ENCODE assay signal across 23 mouse cellular contexts in the genomic region with DNA sequence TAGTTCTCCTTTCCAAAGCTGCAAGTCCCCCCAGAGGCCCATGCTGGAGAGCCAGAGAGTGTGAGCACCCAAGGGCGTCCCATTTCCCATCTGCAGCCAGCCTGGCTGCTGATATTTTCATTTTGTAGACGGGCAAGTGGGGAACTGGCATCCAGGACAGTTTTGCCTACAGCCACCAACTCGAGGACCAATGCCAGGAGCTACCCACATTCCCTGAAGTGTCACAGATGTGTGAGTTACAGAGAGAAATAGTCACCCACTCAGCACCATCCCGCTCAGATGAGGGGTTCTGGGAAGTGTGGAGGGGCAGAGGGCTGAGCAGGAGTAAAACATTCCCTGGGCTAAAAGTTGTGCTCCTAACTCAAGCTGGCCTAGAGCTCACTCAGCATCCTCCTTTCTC.
DNase-seq lines count a peak whose midpoint lies in the region; ATAC-seq lines count a peak whose summit lies in the region.
"Had no signal": no experiment of that assay in that cellular context is flagged by ENCODE, and none has a peak within 500 bp of the region (broad histone marks: within the 10 kb centered on the region; RNA-seq: fewer than 3 reads in every experiment).

No protein-coding gene starts in this region.

- intact Hi-C loops in left cerebral cortex, postnatal 36 days (cut with DNase I), result no loop called here
- intact Hi-C loops in left cerebral cortex, postnatal 10 days (cut with DNase I), result no loop called here

- 75% methylated on average over 4 of the region's 4 CpGs for WGBS in embryonic facial prominence, embryonic 10.5 days
- WGBS in limb, embryonic 15.5 days, result 42% methylated on average over 4 of the region's 4 CpGs

- peaks cover 34% of the 10 kb centered on the region for H3K4me1 ChIP-seq in embryonic facial prominence, embryonic 10.5 days
- H3K4me1 ChIP-seq in limb, embryonic 15.5 days, result peaks cover 26% of the 10 kb centered on the region
- H3K4me1 ChIP-seq: liver, embryonic 12.5 days had no signal

- H3K9ac ChIP-seq in limb, embryonic 15.5 days, result no peak overlapping the region
- H3K9ac ChIP-seq: heart, embryonic 12.5 days; hindbrain, embryonic 12.5 days; kidney, embryonic 15.5 days; liver, embryonic 12.5 days; neural tube, embryonic 15.5 days had no signal

- H3K27ac ChIP-seq in embryonic facial prominence, embryonic 10.5 days (replicated peaks), result peak overlapping the region; percentile 15; the same call in 1 of the 2 replicates
- H3K27ac ChIP-seq in limb, embryonic 15.5 days, result peak overlapping the region; percentile 17
- H3K27ac ChIP-seq: hindbrain, embryonic 12.5 days; kidney, embryonic 15.5 days; liver, embryonic 12.5 days; neural tube, embryonic 15.5 days had no signal

- no peaks in the 10 kb centered on the region for H3K36me3 ChIP-seq in embryonic facial prominence, embryonic 10.5 days (replicated peaks)
- H3K36me3 ChIP-seq in limb, embryonic 15.5 days, result no peaks in the 10 kb centered on the region
- H3K36me3 ChIP-seq: heart, embryonic 12.5 days; hindbrain, embryonic 12.5 days; kidney, embryonic 15.5 days; liver, embryonic 12.5 days; neural tube, embryonic 15.5 days had no signal

- H3K27me3 ChIP-seq in embryonic facial prominence, embryonic 10.5 days (replicated peaks; ENCODE audit: low read depth, poor library complexity, severe bottlenecking), result peaks cover 3% of the 10 kb centered on the region; the same call in 1 of the 2 replicates
- no peaks in the 10 kb centered on the region for H3K27me3 ChIP-seq in limb, embryonic 15.5 days
- H3K27me3 ChIP-seq: hindbrain, embryonic 12.5 days; kidney, embryonic 15.5 days; liver, embryonic 12.5 days; neural tube, embryonic 15.5 days had no signal

- H3K4me3 ChIP-seq in embryonic facial prominence, embryonic 10.5 days, result no peak overlapping the region
- no peak overlapping the region for H3K4me3 ChIP-seq in limb, embryonic 15.5 days
- H3K4me3 ChIP-seq: heart, embryonic 12.5 days; hindbrain, embryonic 12.5 days; kidney, embryonic 15.5 days; liver, embryonic 12.5 days; neural tube, embryonic 15.5 days had no signal

- no peak overlapping the region for H3K4me2 ChIP-seq in limb, embryonic 15.5 days
- H3K4me2 ChIP-seq: heart, embryonic 12.5 days; hindbrain, embryonic 12.5 days; kidney, embryonic 15.5 days; liver, embryonic 12.5 days; midbrain, embryonic 11.5 days; neural tube, embryonic 15.5 days had no signal

- ATAC-seq in frontal cortex, adult (ENCODE audit: low TSS enrichment), result peak; percentile 88
- no peak for ATAC-seq in limb, embryonic 15.5 days (ENCODE audit: insufficient number of reproducible peaks, low FRiP score, low TSS enrichment, low read depth)
- ATAC-seq: liver, embryonic 12.5 days had no signal

- no peaks in the 10 kb centered on the region; the same call in 1 of the 2 replicates for H3K9me3 ChIP-seq in embryonic facial prominence, embryonic 10.5 days
- H3K9me3 ChIP-seq in limb, embryonic 15.5 days, result no peaks in the 10 kb centered on the region
- H3K9me3 ChIP-seq: heart, embryonic 12.5 days; hindbrain, embryonic 12.5 days; kidney, embryonic 15.5 days; liver, embryonic 12.5 days; neural tube, embryonic 15.5 days had no signal

- DNase-seq in frontal cortex, postnatal 25 days (ENCODE audit: low spot score in 2 of 2), result no peak
- peak; percentile 43 to 45 for DNase-seq in left cerebral cortex, postnatal 36 days (ENCODE audit: low spot score in 2 of 2)
- DNase-seq in left cerebral cortex, postnatal 10 days (ENCODE audit: extremely low spot score in 1 of 2, low spot score in 2 of 2), result no peak
- no peak for DNase-seq in embryonic facial prominence, embryonic 10.5 days (ENCODE audit: low spot score)
- DNase-seq in thymus, postnatal 14 days, result no peak
- DNase-seq: adrenal gland, postnatal 14 days; cerebellum, adult 9-10 months; gastrocnemius, postnatal 10 days; heart, adult 11 months; heart, postnatal 10 days; kidney, adult 11 months; kidney, postnatal 36 days; lung, adult 18-20 months; lung, postnatal 10 days; thymus, postnatal 4 days had no signal

Comparison
In these comparisons a context has a peak if more than half of its experiments do, and no peak if none do; other contexts are left out.
1. DNase-seq: peak in left cerebral cortex, postnatal 36 days (2 of 2); none in frontal cortex, postnatal 25 days (0 of 2), left cerebral cortex, postnatal 10 days (0 of 2), embryonic facial prominence, embryonic 10.5 days (single experiment) and thymus, postnatal 14 days (single experiment).